Mouse (Mus musculus): ENCODE results near the gene Slc9b1.

Gene Slc9b1

GRCm38 (mm10) chr3:135379868-135380267, 32.0 kb downstream of the Slc9b1 start:
- DNase-seq (ENCODE audit: low spot score in 2 of 2): no peak

GRCm38 (mm10) chr3:135393186-135393585, 45.4 kb downstream of the Slc9b1 start:
- no peak for DNase-seq (ENCODE audit: low spot score in 2 of 2)

GRCm38 (mm10) chr3:135395085-135395484, 47.3 kb downstream of the Slc9b1 start:
- DNase-seq (ENCODE audit: low spot score in 2 of 2): no peak

GRCm38 (mm10) chr3:135396081-135396480, 48.3 kb downstream of the Slc9b1 start:
- no peak for DNase-seq (ENCODE audit: low spot score in 2 of 2)

- DNase-seq (ENCODE audit: low spot score in 2 of 2): no peak
Observed at GRCm38 (mm10) chr3:135397112-135397511, 49.3 kb downstream of the Slc9b1 start.

- DNase-seq (ENCODE audit: low spot score in 2 of 2): peak; percentile 84 to 89
Observed at GRCm38 (mm10) chr3:135402201-135402658, 54.4 kb downstream of the Slc9b1 start.

GRCm38 (mm10) chr3:135403211-135403610, 55.4 kb downstream of the Slc9b1 start:
- DNase-seq (ENCODE audit: low spot score in 2 of 2): peak; percentile 27 to 42

GRCm38 (mm10) chr3:135403856-135404255, 56.0 kb downstream of the Slc9b1 start:
- no peak for DNase-seq (ENCODE audit: low spot score in 2 of 2)

GRCm38 (mm10) chr3:135404599-135404998, 56.8 kb downstream of the Slc9b1 start:
- no peak for DNase-seq (ENCODE audit: low spot score in 2 of 2)

GRCm38 (mm10) chr3:135407351-135407750, 59.5 kb downstream of the Slc9b1 start:
- no peak for DNase-seq (ENCODE audit: low spot score in 2 of 2)

GRCm38 (mm10) chr3:135409219-135409618, 61.4 kb downstream of the Slc9b1 start:
- DNase-seq (ENCODE audit: low spot score in 2 of 2): no peak

GRCm38 (mm10) chr3:135411056-135411455, 63.2 kb downstream of the Slc9b1 start:
- no peak for DNase-seq (ENCODE audit: low spot score in 2 of 2)

GRCm38 (mm10) chr3:135411824-135412223, 64.0 kb downstream of the Slc9b1 start:
- DNase-seq (ENCODE audit: low spot score in 2 of 2): no peak

- DNase-seq (ENCODE audit: low spot score in 2 of 2): no peak
Observed at GRCm38 (mm10) chr3:135417245-135417644, 69.4 kb downstream of the Slc9b1 start.

GRCm38 (mm10) chr3:135417799-135418198, 70.0 kb downstream of the Slc9b1 start:
- no peak for DNase-seq (ENCODE audit: low spot score in 2 of 2)

GRCm38 (mm10) chr3:135420542-135421309, 72.9 kb downstream of the Slc9b1 start:
- DNase-seq (ENCODE audit: low spot score in 2 of 2): no peak

GRCm38 (mm10) chr3:135421310-135421594, 73.4 kb downstream of the Slc9b1 start:
- no peak for DNase-seq (ENCODE audit: low spot score in 2 of 2)

- no peak for DNase-seq (ENCODE audit: low spot score in 2 of 2)
Observed at GRCm38 (mm10) chr3:135422232-135422855, 74.5 kb downstream of the Slc9b1 start.

GRCm38 (mm10) chr3:135422856-135423607, 75.2 kb downstream of the Slc9b1 start:
- peak; percentile 88 to 89 for DNase-seq (ENCODE audit: low spot score in 2 of 2)

- no peak for DNase-seq (ENCODE audit: low spot score in 2 of 2)
Observed at GRCm38 (mm10) chr3:135423608-135424212, 75.9 kb downstream of the Slc9b1 start, which contains the start of gene Cisd2. TSS of gene Cisd2 (minus strand) at chr3:135423925.

GRCm38 (mm10) chr3:135436901-135437616, 89.2 kb downstream of the Slc9b1 start:
- DNase-seq (ENCODE audit: low spot score in 2 of 2): no peak
